Mouse (Mus musculus): Measurements from ENCODE around the gene Tmem238l. TPM values are rescaled to one million over a fixed set of nuclear protein-coding genes. Genes with fewer than 3 reads are reported as not detected.

Gene Tmem238l
- polyA plus RNA-seq, 1 experiment: not detected

- no peak for TF ChIP-seq POLR2A (IDR thresholded peaks at IDR 0.05; ENCODE audit: low read depth, low read length)
- no peak for TF ChIP-seq CTCF (IDR thresholded peaks at IDR 0.05; ENCODE audit: borderline replicate concordance, insufficient read depth, low read length)
- no peak overlapping the region for H3K4me3 ChIP-seq (ENCODE audit: insufficient read depth, low read length)
- H3K27ac ChIP-seq (ENCODE audit: insufficient read depth, low read length): no peak overlapping the region
These were observed 40.0 kb downstream of the Tmem238l start for GRCm38 (mm10) chr11:66996446-66996845.

GRCm38 (mm10) chr11:66998467-66999403 is 42.3 kb downstream of the Tmem238l start:
- Histone ChIP-seq H3K4me1 (ENCODE audit: control insufficient read depth, insufficient read depth, low read length) (no peaks in the 10 kb centered on the region), H3K4me3 (ENCODE audit: insufficient read depth, low read length) (no peak overlapping the region), H3K27ac (ENCODE audit: insufficient read depth, low read length) (no peak overlapping the region)
- TF ChIP-seq POLR2A (IDR thresholded peaks at IDR 0.05; ENCODE audit: low read depth, low read length) (no peak), CTCF (IDR thresholded peaks at IDR 0.05; ENCODE audit: borderline replicate concordance, insufficient read depth, low read length) (no peak)

More at GRCm38 (mm10) chr11:66996446-66996845, 40.0 kb downstream of the Tmem238l start:
- no peaks in the 10 kb centered on the region for H3K4me1 ChIP-seq (ENCODE audit: control insufficient read depth, insufficient read depth, low read length)

DNA sequence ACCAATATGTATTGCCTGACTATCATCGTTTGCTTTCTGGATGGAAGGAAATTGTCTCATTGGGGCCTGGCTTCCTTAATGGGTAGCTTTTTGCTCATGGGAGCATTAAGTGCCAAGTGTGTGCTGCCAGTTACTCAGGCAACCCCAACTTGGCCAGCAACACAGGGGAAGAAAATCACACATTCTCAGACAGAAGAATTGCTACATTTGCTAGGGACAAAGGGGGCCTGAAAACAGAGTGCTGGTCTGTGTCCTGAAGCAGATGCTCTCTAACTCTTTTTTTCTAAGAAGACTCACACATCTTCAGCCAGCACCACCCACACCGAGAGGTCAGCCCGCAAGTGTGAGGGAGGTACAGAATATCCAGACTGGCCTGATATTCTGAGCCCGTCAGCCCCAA is 44.2 kb downstream of the Tmem238l start:
- no peak overlapping the region for H3K27ac ChIP-seq (ENCODE audit: insufficient read depth, low read length)
- no peaks in the 10 kb centered on the region for H3K4me1 ChIP-seq (ENCODE audit: control insufficient read depth, insufficient read depth, low read length)
- TF ChIP-seq POLR2A (IDR thresholded peaks at IDR 0.05; ENCODE audit: low read depth, low read length) (no peak), CTCF (IDR thresholded peaks at IDR 0.05; ENCODE audit: borderline replicate concordance, insufficient read depth, low read length) (no peak)
- H3K4me3 ChIP-seq (ENCODE audit: insufficient read depth, low read length): no peak overlapping the region

DNA sequence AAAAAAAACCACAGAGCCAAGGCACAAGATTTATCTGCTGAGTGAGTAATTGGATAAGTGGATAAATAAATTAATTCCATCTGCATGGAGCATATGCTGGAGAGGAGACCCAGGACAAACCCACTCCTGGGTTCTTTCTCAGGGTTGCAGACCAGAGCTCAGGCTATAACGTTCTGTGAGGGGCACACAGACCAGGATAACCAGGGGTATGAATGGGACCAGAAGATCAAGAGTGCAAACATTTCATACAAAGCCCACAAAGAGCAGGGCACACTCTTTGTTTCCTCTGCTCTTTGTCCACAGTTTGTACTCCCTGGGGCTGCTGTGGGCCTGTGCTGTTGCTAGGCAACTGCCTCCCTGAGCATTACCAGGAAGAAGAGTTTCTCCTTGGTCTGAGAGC is 45.3 kb downstream of the Tmem238l start:
- no peak for TF ChIP-seq POLR2A (IDR thresholded peaks at IDR 0.05; ENCODE audit: low read depth, low read length)
- no peak for TF ChIP-seq CTCF (IDR thresholded peaks at IDR 0.05; ENCODE audit: borderline replicate concordance, insufficient read depth, low read length)
- no peak overlapping the region for H3K4me3 ChIP-seq (ENCODE audit: insufficient read depth, low read length)
- no peaks in the 10 kb centered on the region for H3K4me1 ChIP-seq (ENCODE audit: control insufficient read depth, insufficient read depth, low read length)
- H3K27ac ChIP-seq (ENCODE audit: insufficient read depth, low read length): no peak overlapping the region

DNA sequence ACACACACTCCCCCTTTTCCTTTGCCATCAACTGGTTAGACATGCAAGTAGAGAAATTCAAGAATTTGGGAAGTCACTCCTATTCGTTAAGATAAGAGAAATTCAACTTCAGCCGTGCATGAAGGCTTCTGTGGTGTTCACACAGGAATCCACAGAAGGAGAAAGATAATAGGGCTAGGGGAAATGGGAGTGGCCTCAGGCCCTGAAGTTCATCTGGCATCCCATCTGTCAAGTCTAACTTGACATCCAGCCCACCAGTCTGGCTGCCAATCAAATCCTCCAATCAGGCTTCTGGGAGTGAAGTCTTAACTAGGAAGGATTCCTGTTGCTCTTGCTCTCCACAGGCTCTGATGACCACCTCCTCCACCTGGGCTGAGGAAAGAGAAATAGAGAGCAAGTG is 46.5 kb downstream of the Tmem238l start:
- no peaks in the 10 kb centered on the region for H3K4me1 ChIP-seq (ENCODE audit: control insufficient read depth, insufficient read depth, low read length)
- no peak overlapping the region for H3K27ac ChIP-seq (ENCODE audit: insufficient read depth, low read length)
- no peak overlapping the region for H3K4me3 ChIP-seq (ENCODE audit: insufficient read depth, low read length)
- TF ChIP-seq CTCF (IDR thresholded peaks at IDR 0.05; ENCODE audit: borderline replicate concordance, insufficient read depth, low read length) (no peak), POLR2A (IDR thresholded peaks at IDR 0.05; ENCODE audit: low read depth, low read length) (no peak)

- Histone ChIP-seq H3K27ac (ENCODE audit: insufficient read depth, low read length) (no peak overlapping the region), H3K4me1 (ENCODE audit: control insufficient read depth, insufficient read depth, low read length) (no peaks in the 10 kb centered on the region), H3K4me3 (ENCODE audit: insufficient read depth, low read length) (no peak overlapping the region)
- no peak for TF ChIP-seq CTCF (IDR thresholded peaks at IDR 0.05; ENCODE audit: borderline replicate concordance, insufficient read depth, low read length)
- TF ChIP-seq POLR2A (IDR thresholded peaks at IDR 0.05; ENCODE audit: low read depth, low read length): no peak
These were observed 51.5 kb downstream of the Tmem238l start for GRCm38 (mm10) chr11:67007961-67008360.

GRCm38 (mm10) chr11:67008528-67008927 is 52.1 kb downstream of the Tmem238l start:
- TF ChIP-seq CTCF (IDR thresholded peaks at IDR 0.05; ENCODE audit: borderline replicate concordance, insufficient read depth, low read length) (no peak), POLR2A (IDR thresholded peaks at IDR 0.05; ENCODE audit: low read depth, low read length) (no peak)
- Histone ChIP-seq H3K4me1 (ENCODE audit: control insufficient read depth, insufficient read depth, low read length) (no peaks in the 10 kb centered on the region), H3K4me3 (ENCODE audit: insufficient read depth, low read length) (no peak overlapping the region), H3K27ac (ENCODE audit: insufficient read depth, low read length) (no peak overlapping the region)

- Histone ChIP-seq H3K27ac (ENCODE audit: insufficient read depth, low read length) (no peak overlapping the region), H3K4me1 (ENCODE audit: control insufficient read depth, insufficient read depth, low read length) (no peaks in the 10 kb centered on the region), H3K4me3 (ENCODE audit: insufficient read depth, low read length) (no peak overlapping the region)
- TF ChIP-seq POLR2A (IDR thresholded peaks at IDR 0.05; ENCODE audit: low read depth, low read length) (no peak), CTCF (IDR thresholded peaks at IDR 0.05; ENCODE audit: borderline replicate concordance, insufficient read depth, low read length) (no peak)
These were observed 54.0 kb downstream of the Tmem238l start for GRCm38 (mm10) chr11:67010430-67010829.

DNA sequence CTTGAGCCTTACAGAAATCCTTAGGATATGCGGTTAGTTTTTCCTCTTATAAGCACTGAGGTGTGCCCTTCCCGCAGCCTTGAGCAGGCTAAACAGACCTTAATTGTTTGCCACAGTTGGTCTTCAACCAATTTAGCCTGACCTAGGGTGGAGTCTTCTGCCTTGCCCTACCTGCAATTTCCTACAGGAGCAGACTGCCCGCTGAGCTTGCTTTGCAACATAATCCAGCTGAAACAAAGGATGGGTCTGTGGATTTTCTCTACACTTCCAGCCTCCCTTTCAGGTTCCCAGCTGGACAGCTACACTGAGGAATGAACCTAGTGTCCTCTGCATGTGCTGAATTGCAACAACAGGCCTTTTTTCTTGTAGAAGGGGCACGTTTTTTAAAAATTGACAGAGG is 55.2 kb downstream of the Tmem238l start:
- no peak for TF ChIP-seq POLR2A (IDR thresholded peaks at IDR 0.05; ENCODE audit: low read depth, low read length)
- no peak for TF ChIP-seq CTCF (IDR thresholded peaks at IDR 0.05; ENCODE audit: borderline replicate concordance, insufficient read depth, low read length)
- Histone ChIP-seq H3K4me1 (ENCODE audit: control insufficient read depth, insufficient read depth, low read length) (no peaks in the 10 kb centered on the region), H3K4me3 (ENCODE audit: insufficient read depth, low read length) (no peak overlapping the region), H3K27ac (ENCODE audit: insufficient read depth, low read length) (no peak overlapping the region)

Other genes with a start within 250 kb of the Tmem238l start
- gene Pirt, start 44.7 kb upstream of the Tmem238l start, polyA plus RNA-seq (2011; ENCODE audit: insufficient read length, low read depth, missing spikeins): not detected in 2 replicates
- 2.6 and 2.9 TPM in 2 replicates for gene Tmem220, start 68.5 kb downstream of the Tmem238l start, polyA plus RNA-seq (2011; ENCODE audit: insufficient read length, low read depth, missing spikeins)
- 22.4 and 22.7 TPM in 2 replicates for gene Adprm, start 96.0 kb downstream of the Tmem238l start, polyA plus RNA-seq (2011; ENCODE audit: insufficient read length, low read depth, missing spikeins)
- gene Sco1, start 96.0 kb downstream of the Tmem238l start, polyA plus RNA-seq (2011; ENCODE audit: insufficient read length, low read depth, missing spikeins): 21.2 and 23.6 TPM in 2 replicates
- gene Myh3, start 121.7 kb downstream of the Tmem238l start, polyA plus RNA-seq (2011; ENCODE audit: insufficient read length, low read depth, missing spikeins): not detected in 2 replicates
- 0.08 and 0.12 TPM in 2 replicates for gene Myh2, start 214.4 kb downstream of the Tmem238l start, polyA plus RNA-seq (2011; ENCODE audit: insufficient read length, low read depth, missing spikeins)
- 0.28 TPM in 1 of 2 replicates, not detected in the other for gene Myh1, start 243.4 kb downstream of the Tmem238l start, polyA plus RNA-seq (2011; ENCODE audit: insufficient read length, low read depth, missing spikeins)